Mouse (Mus musculus) heart, adult 9 months (tissue): ENCODE measurements around the gene Baiap2.

ENCODE experiments used
- DNase-seq, 2 experiments: peaks; one replicate each; pipeline ENCODE4 v3.0.0; 2022; ENCODE audit warnings: low spot score in 2 of 2

Baiap2 gene

GRCm38 (mm10) chr11:119978701-119979100, 36.1 kb downstream of the Baiap2 start:
- no peak for DNase-seq

- no peak for DNase-seq
Observed at GRCm38 (mm10) chr11:119979596-119980385, 37.2 kb downstream of the Baiap2 start.

- DNase-seq, result no peak
Observed at GRCm38 (mm10) chr11:119981769-119982168, 39.2 kb downstream of the Baiap2 start.

- no peak for DNase-seq
Observed at GRCm38 (mm10) chr11:119982236-119982635, 39.7 kb downstream of the Baiap2 start.

DNA sequence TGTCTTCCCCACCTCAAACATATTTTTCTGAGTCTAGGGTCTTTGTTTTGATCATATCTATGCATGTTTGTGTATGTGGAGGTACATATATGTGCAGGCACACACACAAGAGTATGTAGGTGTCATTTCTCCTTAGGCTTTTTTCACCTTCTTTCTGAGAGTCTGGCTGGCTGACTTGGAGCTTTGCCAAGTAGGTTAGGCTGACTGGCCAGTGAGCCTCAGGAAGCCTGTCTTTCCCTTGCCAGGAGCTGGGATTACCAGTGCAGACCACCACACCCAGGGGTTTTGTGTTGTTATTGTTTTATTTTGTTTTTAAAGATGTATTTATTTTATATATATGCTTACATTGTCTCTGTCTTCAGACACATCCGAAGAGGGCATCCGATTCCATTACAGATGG, 40.6 kb downstream of the Baiap2 start:
- DNase-seq, result no peak

DNA sequence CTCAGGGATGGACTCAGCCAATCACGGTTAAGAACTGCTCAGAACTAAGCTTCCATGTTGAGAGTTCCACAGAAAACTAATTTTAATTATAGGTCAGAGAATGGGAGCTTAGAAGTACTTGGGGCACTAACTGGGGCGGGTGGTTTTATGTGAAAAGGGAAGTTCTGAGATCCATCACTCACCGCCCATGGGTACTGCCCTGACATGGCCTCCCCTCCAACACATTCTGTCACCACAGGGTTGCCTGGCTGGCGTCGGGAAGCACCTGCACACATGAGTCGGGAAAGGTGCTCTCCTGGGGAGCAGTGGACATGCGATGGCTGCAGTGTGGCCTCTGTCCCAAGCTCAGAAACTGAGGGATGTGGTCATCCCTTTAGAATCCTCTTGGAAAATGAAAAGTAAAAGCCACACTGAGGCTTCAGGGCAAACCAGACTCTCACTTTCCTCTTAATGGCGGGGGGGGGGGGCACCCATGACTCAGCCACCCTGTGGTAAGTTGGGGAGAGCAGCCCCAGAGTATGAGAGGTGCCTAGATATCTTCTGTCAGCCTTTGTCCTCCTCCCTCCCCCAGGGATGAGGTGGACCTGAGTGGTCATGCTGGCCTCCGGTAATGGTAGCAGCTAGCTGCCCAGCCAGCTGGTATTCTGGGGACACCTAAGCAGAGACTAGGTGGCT, 44.3 kb downstream of the Baiap2 start:
- DNase-seq, result no peak

GRCm38 (mm10) chr11:119987876-119988275, 45.3 kb downstream of the Baiap2 start:
- no peak for DNase-seq

- peak; percentile 38 to 41 for DNase-seq
Observed at GRCm38 (mm10) chr11:119988391-119988790, 45.8 kb downstream of the Baiap2 start.

GRCm38 (mm10) chr11:119989115-119989564, 46.6 kb downstream of the Baiap2 start:
- DNase-seq, result peak in 1 of 2 experiments; percentile 48

- no peak for DNase-seq
Observed at GRCm38 (mm10) chr11:119990658-119991337, 48.2 kb downstream of the Baiap2 start.

GRCm38 (mm10) chr11:119991338-119991678, 48.7 kb downstream of the Baiap2 start:
- peak; percentile 69 to 83 for DNase-seq

DNA sequence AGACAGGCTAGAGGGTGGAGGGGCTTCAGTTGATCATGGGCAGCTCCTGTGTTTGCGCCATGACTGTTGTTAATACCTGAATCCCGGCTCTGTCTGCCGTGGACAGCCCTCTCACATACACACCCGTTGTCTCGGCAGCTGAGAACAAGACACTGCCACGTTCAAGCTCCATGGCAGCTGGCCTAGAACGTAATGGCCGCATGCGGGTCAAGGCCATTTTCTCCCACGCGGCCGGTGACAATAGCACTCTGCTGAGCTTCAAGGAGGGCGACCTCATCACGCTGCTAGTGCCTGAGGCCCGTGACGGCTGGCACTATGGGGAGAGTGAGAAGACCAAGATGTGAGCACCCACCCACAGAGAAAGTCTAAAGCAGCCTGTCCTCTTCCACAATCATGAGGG, 54.8 kb downstream of the Baiap2 start:
- no peak for DNase-seq

DNA sequence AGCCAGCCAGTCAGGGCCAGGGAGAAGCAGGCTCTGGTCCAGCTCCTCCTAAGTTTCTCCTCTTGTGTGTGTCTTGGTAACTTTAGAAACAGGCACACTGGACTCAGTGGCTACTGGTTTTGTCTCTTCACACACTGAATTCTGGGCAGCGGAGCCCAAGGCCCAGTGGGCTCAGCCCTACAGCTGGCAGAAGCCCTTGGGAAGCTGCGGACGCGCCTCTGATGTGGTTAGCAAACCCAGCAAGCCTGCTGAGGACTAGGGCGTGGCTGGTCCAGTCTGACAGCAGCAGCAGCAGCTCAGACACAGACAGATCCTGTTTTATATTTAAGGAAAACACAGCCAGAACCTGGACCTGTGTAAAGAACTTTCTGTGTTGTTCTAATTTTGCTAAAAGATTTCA, 59.5 kb downstream of the Baiap2 start:
- DNase-seq, result no peak

- no peak for DNase-seq
Observed at GRCm38 (mm10) chr11:120002634-120003220, 60.2 kb downstream of the Baiap2 start.

DNA sequence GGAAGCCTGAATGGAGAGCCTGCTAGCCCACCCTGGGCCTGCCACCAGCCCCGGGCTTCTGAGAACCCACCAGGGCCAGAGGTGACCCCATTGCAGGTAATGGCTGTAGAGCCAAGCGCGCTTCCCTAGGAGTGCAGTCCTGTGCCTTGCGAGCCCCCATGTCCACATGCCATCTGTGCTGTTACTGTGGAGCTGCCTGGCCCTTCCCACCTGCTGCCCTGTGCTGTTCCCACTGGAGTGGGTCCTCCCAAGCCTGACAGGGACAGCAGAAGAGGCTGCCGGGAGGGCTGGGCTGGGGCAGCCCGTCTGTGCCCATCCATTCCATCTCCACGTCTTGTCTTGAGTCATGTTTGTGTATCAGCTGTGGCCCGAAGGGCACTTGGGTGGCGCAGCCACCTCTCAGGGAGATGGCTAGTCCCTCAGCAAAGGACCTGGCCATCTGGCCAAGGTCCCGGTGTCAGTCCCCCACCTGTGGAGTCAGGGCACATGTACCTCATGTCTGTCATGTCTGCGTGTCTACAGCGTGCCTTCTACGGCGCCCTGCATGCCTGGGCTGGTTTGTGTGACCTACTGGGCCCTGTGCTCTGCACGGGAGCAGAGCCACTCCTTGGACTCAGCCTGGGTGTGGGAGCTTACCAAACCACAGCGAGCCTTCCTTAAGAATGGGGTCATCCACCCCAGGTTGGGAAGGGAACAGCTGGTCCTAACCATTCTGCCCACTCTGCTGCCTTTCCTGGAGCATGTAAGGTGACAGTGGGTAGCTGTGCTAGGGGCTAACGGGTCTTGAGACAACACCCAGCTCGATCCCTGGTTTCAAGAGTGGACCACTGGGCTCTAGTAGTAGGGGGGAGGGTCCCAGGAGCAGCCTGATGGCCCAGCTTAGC, 63.1 kb downstream of the Baiap2 start:
- no peak for DNase-seq

GRCm38 (mm10) chr11:120007496-120008080, 65.0 kb downstream of the Baiap2 start:
- no peak for DNase-seq

DNA sequence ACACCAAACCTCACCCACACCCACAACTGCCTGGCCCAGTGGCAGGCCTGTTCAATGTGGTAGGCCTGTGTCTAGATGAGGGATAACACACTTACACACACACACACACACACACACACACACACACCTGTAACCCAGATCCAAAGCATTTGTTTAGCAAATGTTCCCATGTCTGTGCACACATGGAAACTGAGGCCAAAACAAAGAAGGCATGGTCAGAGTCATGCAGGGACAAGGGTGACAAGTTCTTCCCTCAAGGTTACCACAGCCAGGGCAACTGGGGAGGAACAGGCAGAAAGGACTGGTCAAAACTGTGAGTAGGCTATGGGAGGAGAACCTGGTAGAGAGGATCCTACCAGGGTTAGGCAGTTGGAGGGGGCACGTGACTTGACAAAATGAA, 65.9 kb downstream of the Baiap2 start:
- DNase-seq, result no peak

DNA sequence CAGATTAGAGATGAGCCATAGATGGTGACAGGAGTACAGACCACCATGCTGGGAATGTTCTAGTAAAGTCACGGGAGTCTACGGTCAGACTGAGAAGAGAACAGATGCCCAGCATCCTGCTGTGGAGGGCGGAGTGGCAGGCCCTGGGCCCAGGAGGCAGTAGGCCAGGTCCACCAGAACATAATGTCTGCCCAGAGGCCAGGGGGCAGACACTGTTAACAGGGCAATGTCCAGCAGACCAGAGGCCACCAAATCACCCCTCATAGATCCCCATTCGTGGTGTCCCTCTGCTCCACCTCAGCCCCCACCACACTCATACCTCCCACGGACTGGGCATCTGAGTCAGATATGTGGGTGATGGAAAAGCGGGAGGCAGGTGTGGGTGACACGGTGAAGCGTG, 66.4 kb downstream of the Baiap2 start:
- no peak for DNase-seq

- DNase-seq, result no peak
Observed at GRCm38 (mm10) chr11:120009937-120010336, 67.4 kb downstream of the Baiap2 start.

GRCm38 (mm10) chr11:120011114-120011760, 68.7 kb downstream of the Baiap2 start:
- no peak for DNase-seq
